Mouse (Mus musculus): ENCODE data around the gene Tnfaip6.

Gene Tnfaip6

GRCm38 (mm10) chr2:52053502-52053901 is 15.7 kb downstream of the Tnfaip6 start:
- DNase-seq (ENCODE audit: low spot score in 2 of 2) = no peak

- no peak for DNase-seq (ENCODE audit: low spot score in 2 of 2)
Observed at GRCm38 (mm10) chr2:52055616-52056015, 17.8 kb downstream of the Tnfaip6 start.

- no peak for DNase-seq (ENCODE audit: low spot score in 2 of 2)
Observed at GRCm38 (mm10) chr2:52057099-52057498, 19.3 kb downstream of the Tnfaip6 start.

- no peak for DNase-seq (ENCODE audit: low spot score in 2 of 2)
Observed at GRCm38 (mm10) chr2:52057681-52058080, 19.9 kb downstream of the Tnfaip6 start.

- DNase-seq (ENCODE audit: low spot score in 2 of 2) = no peak
Observed at GRCm38 (mm10) chr2:52068641-52069040, 30.8 kb downstream of the Tnfaip6 start.

GRCm38 (mm10) chr2:52070816-52071215 is 33.0 kb downstream of the Tnfaip6 start:
- no peak for DNase-seq (ENCODE audit: low spot score in 2 of 2)

GRCm38 (mm10) chr2:52071241-52071991 is 33.6 kb downstream of the Tnfaip6 start:
- DNase-seq (ENCODE audit: low spot score in 2 of 2) = no peak

GRCm38 (mm10) chr2:52072065-52072490 is 34.3 kb downstream of the Tnfaip6 start:
- DNase-seq (ENCODE audit: low spot score in 2 of 2) = peak in 1 of 2 experiments; percentile 18

GRCm38 (mm10) chr2:52072491-52073140 is 34.8 kb downstream of the Tnfaip6 start, which contains the start of gene Rif1:
Gene Rif1, plus strand, starts transcription at chr2:52072832.
- DNase-seq (ENCODE audit: low spot score in 2 of 2) = peak; percentile 85 to 86

GRCm38 (mm10) chr2:52073141-52073904 is 35.5 kb downstream of the Tnfaip6 start:
- DNase-seq (ENCODE audit: low spot score in 2 of 2) = no peak

- no peak for DNase-seq (ENCODE audit: low spot score in 2 of 2)
Observed at GRCm38 (mm10) chr2:52078666-52079065, 40.9 kb downstream of the Tnfaip6 start.

GRCm38 (mm10) chr2:52084013-52084412 is 46.2 kb downstream of the Tnfaip6 start:
- no peak for DNase-seq (ENCODE audit: low spot score in 2 of 2)

GRCm38 (mm10) chr2:52084571-52084970 is 46.8 kb downstream of the Tnfaip6 start:
- DNase-seq (ENCODE audit: low spot score in 2 of 2) = no peak
